Mouse (Mus musculus) kidney, postnatal 4 days (tissue): Measurements from ENCODE around the gene Gm4307.
"Not testable (repeated sequence)": the region's sequence is repeated elsewhere in the genome, so short reads cannot be mapped to it uniquely, and the experiment has no call there.

Experiments used
- DNase-seq, 2 experiments: peaks; one replicate each; pipeline ENCODE4 v3.0.0; 2021; ENCODE audit warnings: mixed read lengths in 2 of 2

Gm4307 gene

GRCm38 (mm10) chr10:100361038-100361437 is at the start of gene Gm4307:
Gm4307 (plus strand) TSS chr10:100361338.
- not testable (repeated sequence) for DNase-seq

GRCm38 (mm10) chr10:100335376-100335775 is 25.8 kb upstream of the Gm4307 start, which contains the start of gene Gm4301:
Gm4301 (plus strand) TSS chr10:100335676.
- not testable (repeated sequence) for DNase-seq

GRCm38 (mm10) chr10:100340536-100340935 is 20.6 kb upstream of the Gm4307 start, which contains the start of gene Gm4302:
Gm4302 (plus strand) TSS chr10:100340836.
- DNase-seq = not testable (repeated sequence)

- not testable (repeated sequence) for DNase-seq
These were observed 15.5 kb upstream of the Gm4307 start, which contains the start of gene Gm4303 for GRCm38 (mm10) chr10:100345672-100346071. Gm4303 (plus strand) TSS chr10:100345972.

- not testable (repeated sequence) for DNase-seq
These were observed 10.3 kb upstream of the Gm4307 start, which contains the start of gene Gm4305 for GRCm38 (mm10) chr10:100350793-100351192. Gm4305 (plus strand) TSS chr10:100351093.

GRCm38 (mm10) chr10:100356841-100357240 is 4.3 kb upstream of the Gm4307 start:
- peak; percentile 3 to 12 for DNase-seq

GRCm38 (mm10) chr10:100382460-100382859 is 21.3 kb downstream of the Gm4307 start, which contains the start of gene Gm4312:
Gm4312 (minus strand) TSS chr10:100382560.
- DNase-seq = not testable (repeated sequence)

GRCm38 (mm10) chr10:100402301-100402700 is 41.2 kb downstream of the Gm4307 start:
- DNase-seq = not testable (repeated sequence)
